1 mouse cellular context compared by ENCODE assay signal in the genomic region with DNA sequence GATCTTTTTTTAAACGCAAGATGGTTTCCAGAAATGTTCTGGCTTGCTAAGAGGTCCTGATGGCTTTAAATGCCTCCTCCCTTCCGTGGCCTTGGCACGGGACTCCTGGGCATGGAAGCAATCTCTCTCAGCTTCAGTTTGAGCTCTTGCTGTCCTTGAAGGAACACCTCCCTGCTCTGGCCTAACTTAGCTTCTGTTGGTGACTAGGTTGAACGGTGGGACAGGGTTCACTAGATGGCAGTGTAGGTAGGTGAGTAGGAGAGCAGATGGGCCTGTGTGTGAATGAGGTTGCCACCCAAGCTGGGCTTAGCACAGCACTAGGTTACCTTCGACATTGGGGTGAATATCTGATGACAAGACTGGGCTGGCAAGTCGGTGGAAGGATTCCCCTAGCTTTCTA.
TF ChIP-seq lines count a peak whose summit lies in the region.

No protein-coding gene starts in this region.

TF ChIP-seq in MEL, 35 proteins besides CTCF, POLR2A, EP300 and RAD21:
- TF ChIP-seq BHLHE40 (IDR thresholded peaks at IDR 0.05; ENCODE audit: borderline replicate concordance, low read depth, low read length), result no peak
- TF ChIP-seq SMC3 (IDR thresholded peaks at IDR 0.05; ENCODE audit: low read depth, low read length), result peak; percentile 48
